8 mouse cellular contexts compared by ENCODE assay signal in the genomic region with DNA sequence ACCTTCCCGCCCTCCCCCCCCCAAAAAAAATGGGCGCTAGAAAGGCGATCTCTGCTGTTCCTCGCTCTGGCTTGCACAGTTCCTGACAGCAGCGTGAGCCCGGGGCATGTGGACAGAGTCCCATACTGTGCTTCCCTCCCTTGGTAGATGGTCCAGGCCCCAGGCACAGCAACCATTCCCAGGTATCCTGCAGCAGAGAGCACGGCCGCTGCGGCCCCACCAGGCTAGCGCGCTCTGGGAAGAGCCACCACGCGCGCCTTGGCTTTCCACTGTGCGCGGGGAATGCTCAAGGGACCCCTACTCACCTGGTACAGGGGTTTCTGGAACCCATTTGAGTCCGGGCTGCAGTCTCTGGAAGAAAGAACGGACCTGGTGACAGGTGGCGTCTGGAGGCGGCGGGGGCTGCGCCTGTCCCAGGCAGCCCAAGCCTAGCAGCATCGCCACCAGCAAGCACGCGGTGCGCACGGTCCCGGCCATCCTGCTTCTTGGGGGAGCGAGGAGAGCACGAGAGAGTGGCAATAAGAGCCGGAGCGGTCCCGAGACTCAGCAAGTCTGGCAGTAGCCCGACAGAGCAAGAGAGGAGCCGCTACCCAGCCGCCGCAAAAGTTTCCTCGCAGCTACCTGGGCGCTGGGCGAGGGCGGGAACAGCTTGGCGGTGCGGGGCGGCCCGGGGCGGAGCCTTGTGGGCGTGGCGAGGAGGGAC. TPM values are rescaled to one million over a fixed set of nuclear protein-coding genes. Genes with fewer than 3 reads are reported as not detected.
DNase-seq lines count a peak whose midpoint lies in the region; ATAC-seq lines count a peak whose summit lies in the region.

A gene (minus strand): TSS at position 623 of the 703 bp plus-strand sequence.

- no peaks in the 10 kb centered on the region for H3K36me3 ChIP-seq in forebrain, embryonic 14.5 days (ENCODE audit: control insufficient read depth, insufficient read depth, low read length)
- H3K36me3 ChIP-seq in limb, embryonic 10.5 days: peaks cover 2% of the 10 kb centered on the region; the same call in 1 of the 2 replicates
- no peaks in the 10 kb centered on the region for H3K36me3 ChIP-seq in midbrain, embryonic 10.5 days
- H3K36me3 ChIP-seq in stomach, embryonic 15.5 days: no peaks in the 10 kb centered on the region

- WGBS in forebrain, embryonic 14.5 days: 39% methylated on average over 48 of the region's 48 CpGs
- WGBS in limb, embryonic 10.5 days: 17% methylated on average over 48 of the region's 48 CpGs
- WGBS in midbrain, embryonic 10.5 days: 24% methylated on average over 48 of the region's 48 CpGs
- WGBS in stomach, embryonic 15.5 days: 22% methylated on average over 46 of the region's 48 CpGs

- H3K9ac ChIP-seq in forebrain, embryonic 14.5 days (ENCODE audit: low read length): peak within 1 kb of the TSS; percentile 25; the same call in 1 of the 2 replicates
- H3K9ac ChIP-seq in stomach, embryonic 15.5 days: peak within 1 kb of the TSS; percentile 25; the same call in 1 of the 2 replicates

- H3K27ac ChIP-seq in forebrain, embryonic 14.5 days (ENCODE audit: low read depth, low read length): no peak within 1 kb of the TSS
- H3K27ac ChIP-seq in limb, embryonic 10.5 days: peak within 1 kb of the TSS; percentile 94
- peak within 1 kb of the TSS; percentile 79 for H3K27ac ChIP-seq in midbrain, embryonic 10.5 days (replicated peaks)
- H3K27ac ChIP-seq in stomach, embryonic 15.5 days: peak within 1 kb of the TSS; percentile 81

- H3K9me3 ChIP-seq in forebrain, embryonic 14.5 days (replicated peaks; ENCODE audit: control insufficient read depth, low read length): no peaks in the 10 kb centered on the region
- no peaks in the 10 kb centered on the region for H3K9me3 ChIP-seq in limb, embryonic 10.5 days (replicated peaks)
- H3K9me3 ChIP-seq in midbrain, embryonic 10.5 days (replicated peaks): no peaks in the 10 kb centered on the region
- H3K9me3 ChIP-seq in stomach, embryonic 15.5 days: no peaks in the 10 kb centered on the region

- peak; percentile 93 for ATAC-seq in forebrain, embryonic 14.5 days
- ATAC-seq in stomach, embryonic 15.5 days (ENCODE audit: insufficient read depth, low FRiP score, low read depth): peak; percentile 93

- no peaks in the 10 kb centered on the region for H3K4me1 ChIP-seq in forebrain, embryonic 14.5 days (ENCODE audit: control insufficient read depth, insufficient read depth, low read length)
- H3K4me1 ChIP-seq in limb, embryonic 10.5 days: peaks cover 35% of the 10 kb centered on the region
- H3K4me1 ChIP-seq in midbrain, embryonic 10.5 days: peaks cover 29% of the 10 kb centered on the region
- 0 out of 2 replicates have a peak, but pooled peaks cover 3% of the 10 kb centered on the region for H3K4me1 ChIP-seq in stomach, embryonic 15.5 days

- H3K27me3 ChIP-seq in forebrain, embryonic 14.5 days (replicated peaks; ENCODE audit: control insufficient read depth, insufficient read depth, low read length): no peaks in the 10 kb centered on the region
- H3K27me3 ChIP-seq in limb, embryonic 10.5 days (ENCODE audit: low read depth, poor library complexity, severe bottlenecking): peaks cover 54% of the 10 kb centered on the region
- H3K27me3 ChIP-seq in midbrain, embryonic 10.5 days (ENCODE audit: low read depth, poor library complexity, severe bottlenecking): peaks cover 61% of the 10 kb centered on the region
- H3K27me3 ChIP-seq in stomach, embryonic 15.5 days (replicated peaks): no peaks in the 10 kb centered on the region

- intact Hi-C loops in heart, postnatal 36 days (cut with DNase I): no loop called here

- DNase-seq in retina, embryonic 14.5 days (ENCODE audit: low spot score): peak; percentile 30
- no peak for DNase-seq in retina, postnatal 1 day
- DNase-seq in forebrain, embryonic 14.5 days (ENCODE audit: low spot score): peak; percentile 42
- peak; percentile 41 to 56 for DNase-seq in heart, postnatal 36 days
- DNase-seq in limb, embryonic 10.5 days (ENCODE audit: low spot score): peak; percentile 49
- peak; percentile 85 for DNase-seq in midbrain, embryonic 10.5 days (ENCODE audit: low spot score)
- no peak for DNase-seq in cerebellum, adult 9-10 months

- peak within 1 kb of the TSS; percentile 40 for H3K4me3 ChIP-seq in forebrain, embryonic 14.5 days (ENCODE audit: low read depth, low read length)
- peak within 1 kb of the TSS; percentile 73 for H3K4me3 ChIP-seq in limb, embryonic 10.5 days
- peak within 1 kb of the TSS; percentile 55 for H3K4me3 ChIP-seq in midbrain, embryonic 10.5 days
- H3K4me3 ChIP-seq in stomach, embryonic 15.5 days (replicated peaks): peak within 1 kb of the TSS; percentile 52

- peak within 1 kb of the TSS; percentile 72 for H3K4me2 ChIP-seq in forebrain, embryonic 14.5 days (ENCODE audit: low read length)
- peak within 1 kb of the TSS; percentile 65 for H3K4me2 ChIP-seq in stomach, embryonic 15.5 days

RNA-seq across cellular contexts. Expression of the gene that starts here (rescaled TPM):
- 51.2 and 64.7 TPM in 2 replicates for polyA plus RNA-seq in forebrain, embryonic 14.5 days (2014; fragmentation: Nextera tagmentation; extraction: Ambion mirVana)
- 10 to 100 TPM; 15.4 to 24.6 TPM for total RNA-seq in heart, postnatal 36 days (2021)
- 1,000 and 1,116 TPM in 2 replicates for polyA plus RNA-seq in limb, embryonic 10.5 days (2016; fragmentation: Nextera tagmentation; extraction: Ambion mirVana)
- 213 and 245 TPM in 2 replicates for polyA plus RNA-seq in midbrain, embryonic 10.5 days (2016; fragmentation: Nextera tagmentation; extraction: Ambion mirVana)
- 581 and 596 TPM in 2 replicates for polyA plus RNA-seq in stomach, embryonic 15.5 days (2015; fragmentation: Nextera tagmentation; extraction: Ambion mirVana)

Comparison
In these comparisons a context has a peak if more than half of its experiments do, and no peak if none do; other contexts are left out.
1. DNase-seq: peak in retina, embryonic 14.5 days (single experiment), forebrain, embryonic 14.5 days (single experiment), heart, postnatal 36 days (2 of 2), limb, embryonic 10.5 days (single experiment) and midbrain, embryonic 10.5 days (single experiment); none in retina, postnatal 1 day (single experiment) and cerebellum, adult 9-10 months (single experiment).
2. Peak in every context shown above with its lines, with median percentiles within 50 percentile points of each other: H3K4me3 ChIP-seq.